Mouse (Mus musculus) ovary, postnatal 36 days (tissue): ENCODE measurements around the gene Rad51.
A peak's percentile ranks its signal among the peaks of the same experiment; 100 is the strongest.

Experiments
- DNase-seq: peaks from one replicate; pipeline ENCODE4 v3.0.0; 2022; ENCODE audit warnings: low spot score, mixed read lengths

The Rad51 gene

DNA sequence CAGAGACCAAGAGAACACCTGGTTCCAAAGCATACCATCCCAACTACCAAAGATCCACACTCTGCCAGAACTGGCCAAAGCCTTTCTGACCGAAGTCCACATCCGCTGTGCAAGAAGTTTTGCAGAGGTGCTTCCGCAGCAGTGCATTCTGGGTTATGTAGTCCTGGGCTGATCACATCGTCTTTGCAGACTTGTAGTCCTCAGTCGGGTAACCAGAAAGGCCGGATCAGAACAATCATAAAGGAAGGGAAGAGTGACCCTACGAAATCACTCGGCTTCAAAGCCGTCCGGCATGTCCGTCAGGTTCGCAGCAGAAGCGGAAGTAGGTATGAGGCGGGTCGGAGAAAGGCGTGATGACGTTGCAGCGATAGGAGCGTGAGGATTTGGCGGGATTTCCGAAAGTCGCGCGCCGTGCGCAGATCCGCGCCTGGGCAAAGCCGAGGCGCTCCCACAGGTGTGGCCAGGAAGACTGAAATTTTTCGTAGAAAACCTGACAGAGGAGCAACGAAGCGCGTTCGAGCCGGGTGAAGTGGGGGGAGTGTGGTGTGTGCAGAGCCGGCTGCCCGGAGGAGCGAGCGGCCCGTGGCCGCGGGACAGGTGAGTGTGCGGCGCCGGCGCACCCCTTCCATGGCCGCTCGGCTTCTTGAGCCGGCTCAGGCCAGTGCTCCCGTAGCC is at the start of gene Rad51:
Gene Rad51, plus strand, starts transcription at position 356 of the 675 bp plus-strand sequence.
- DNase-seq = peak; percentile 81

GRCm38 (mm10) chr2:119072397-119072796 is 40.2 kb upstream of the Rad51 start:
- DNase-seq = no peak

GRCm38 (mm10) chr2:119086156-119086555 is 26.4 kb upstream of the Rad51 start:
- no peak for DNase-seq

DNA sequence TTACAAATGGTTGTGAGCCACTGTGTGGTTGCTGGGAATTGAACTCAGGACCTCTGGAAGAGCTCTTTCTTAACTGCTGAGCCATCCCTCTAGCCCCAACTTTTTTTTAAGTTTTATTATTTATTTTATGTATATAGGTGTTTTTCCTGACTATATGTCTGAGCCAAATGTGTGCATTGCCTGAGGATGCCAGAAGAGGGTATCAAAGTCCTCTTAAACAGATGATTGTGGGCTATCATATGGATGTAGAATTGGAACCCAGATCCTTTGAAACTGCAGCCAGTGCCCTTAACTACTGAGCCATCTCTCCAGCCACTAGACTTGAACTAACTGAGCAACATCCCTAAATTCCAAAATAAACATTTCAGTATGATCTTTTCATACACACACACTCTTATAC is 11.0 kb upstream of the Rad51 start:
- no peak for DNase-seq

GRCm38 (mm10) chr2:119106583-119106982 is 6.0 kb upstream of the Rad51 start:
- DNase-seq = no peak

- DNase-seq = peak; percentile 64
Measured at GRCm38 (mm10) chr2:119108554-119108953, 4.0 kb upstream of the Rad51 start.

DNA sequence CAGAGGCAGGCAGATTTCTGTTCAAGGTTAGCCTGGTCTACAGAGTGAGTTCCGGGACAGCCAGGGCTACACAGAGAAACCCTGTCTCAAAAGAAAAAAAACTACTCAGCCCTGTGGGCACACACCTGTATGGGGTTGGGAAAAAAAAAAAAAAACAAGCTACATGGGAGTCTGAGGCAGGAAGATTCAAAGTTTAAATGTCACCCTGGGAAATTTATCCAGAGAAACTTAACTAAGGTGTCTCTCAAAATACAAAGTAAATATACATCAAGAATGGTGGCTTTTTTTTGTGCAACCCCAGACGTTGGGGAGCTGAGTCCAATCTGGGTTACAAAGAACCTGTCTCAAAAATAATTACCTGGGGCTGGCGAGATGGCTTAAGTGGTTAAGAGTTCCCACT is 1.5 kb upstream of the Rad51 start:
- DNase-seq = no peak

DNA sequence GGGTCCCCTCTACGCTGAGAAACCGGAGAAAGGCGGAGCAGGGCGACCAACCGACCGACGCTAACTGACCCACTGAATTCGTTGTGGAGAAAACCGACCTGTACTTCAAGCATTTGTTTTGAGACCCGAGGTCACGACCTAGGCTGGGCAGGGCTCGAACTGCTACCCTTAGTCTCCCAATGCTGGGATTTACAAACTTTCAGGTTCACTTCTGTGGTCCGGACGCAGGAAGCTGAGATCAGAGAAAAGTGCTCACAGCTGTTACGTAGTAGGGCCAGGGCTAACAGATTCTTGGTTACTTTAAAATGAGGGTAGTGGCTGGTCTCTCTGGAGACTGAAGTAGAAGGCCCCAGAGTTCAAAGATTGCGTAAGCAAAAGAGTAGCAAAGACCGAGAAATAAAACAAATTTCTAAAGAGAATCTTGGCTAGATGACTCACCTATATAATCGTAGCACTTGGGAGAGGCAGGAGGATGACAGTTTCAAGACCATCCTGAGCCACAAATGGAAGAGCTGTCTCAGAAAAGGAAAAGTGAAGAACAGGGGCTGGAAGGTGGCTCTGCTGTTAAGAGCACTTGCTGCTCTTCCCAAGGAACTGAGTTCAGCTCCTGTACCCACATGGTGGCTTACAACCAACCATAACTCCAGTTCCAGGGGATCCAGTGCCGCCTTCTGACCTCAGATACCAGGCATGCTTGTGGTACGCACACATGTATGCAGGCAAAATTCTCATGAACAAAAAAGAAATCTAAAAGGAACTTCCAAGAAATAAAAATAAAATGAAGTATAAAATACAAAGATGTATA is 730 bp downstream of the Rad51 start:
- no peak for DNase-seq

DNA sequence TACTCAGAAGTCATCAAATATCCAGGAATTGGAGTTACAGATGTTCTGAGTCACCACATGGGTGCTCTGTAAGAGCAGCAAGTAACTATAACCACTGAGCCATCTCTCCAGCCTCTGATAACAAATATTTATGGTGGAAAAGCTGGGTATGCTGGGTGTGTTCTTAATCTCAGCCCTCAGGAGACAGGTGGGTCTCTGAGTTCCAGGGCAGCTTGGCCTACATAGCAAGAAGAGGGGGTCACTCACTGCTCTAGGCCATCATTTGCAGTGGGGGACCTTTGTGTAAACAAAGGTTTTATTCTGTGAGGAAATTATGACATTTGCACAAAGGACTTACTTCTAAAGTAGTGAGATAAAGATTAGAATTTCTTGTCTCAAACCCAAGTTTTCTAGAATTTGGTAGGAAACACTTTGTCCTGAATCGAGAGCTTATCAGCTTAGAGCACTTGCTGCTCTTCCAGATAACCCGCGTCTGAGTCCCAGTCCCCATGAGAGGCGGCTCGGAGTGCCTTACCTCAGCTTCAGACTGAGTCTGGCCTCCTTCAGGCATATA is 23.8 kb downstream of the Rad51 start:
- no peak for DNase-seq

DNA sequence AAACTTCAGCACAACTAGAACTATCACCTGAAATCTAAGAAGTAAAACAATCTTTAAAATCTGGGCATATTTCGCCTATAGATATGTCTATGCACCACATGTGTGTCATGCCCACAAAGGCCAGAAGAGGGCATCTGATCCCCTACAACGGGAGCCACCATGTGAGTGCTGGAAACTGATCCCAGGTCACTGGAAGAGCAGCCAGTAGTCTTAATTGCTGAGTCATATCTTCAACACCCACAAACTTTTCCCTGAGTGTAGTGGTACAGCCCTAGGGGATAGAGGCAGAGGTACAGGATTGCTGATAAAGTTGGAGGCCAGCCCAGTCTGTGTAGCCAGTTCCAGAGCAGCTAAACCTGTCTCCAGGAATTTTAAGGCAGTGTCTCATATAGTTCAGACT is 32.6 kb downstream of the Rad51 start:
- no peak for DNase-seq

DNA sequence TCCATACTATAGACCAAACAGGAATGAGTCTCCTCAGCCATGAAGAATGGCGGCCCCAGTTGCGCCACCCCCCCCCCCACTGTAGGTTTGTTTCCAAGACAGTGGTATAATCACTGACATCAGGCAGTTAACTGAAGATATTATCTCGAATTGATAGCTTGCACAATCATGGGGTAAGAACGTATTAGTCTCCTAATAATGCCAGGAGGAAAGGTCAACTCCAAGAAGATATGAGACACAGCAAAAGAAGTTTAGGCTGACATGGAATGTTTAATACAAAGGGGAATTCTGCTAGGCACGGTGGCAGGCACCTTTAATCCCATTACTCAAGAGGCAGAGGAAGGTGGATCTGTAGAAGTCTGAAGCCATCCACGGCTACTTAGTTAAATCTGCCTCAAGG is 33.8 kb downstream of the Rad51 start:
- no peak for DNase-seq

GRCm38 (mm10) chr2:119147160-119147678 is 34.6 kb downstream of the Rad51 start:
- no peak for DNase-seq

DNA sequence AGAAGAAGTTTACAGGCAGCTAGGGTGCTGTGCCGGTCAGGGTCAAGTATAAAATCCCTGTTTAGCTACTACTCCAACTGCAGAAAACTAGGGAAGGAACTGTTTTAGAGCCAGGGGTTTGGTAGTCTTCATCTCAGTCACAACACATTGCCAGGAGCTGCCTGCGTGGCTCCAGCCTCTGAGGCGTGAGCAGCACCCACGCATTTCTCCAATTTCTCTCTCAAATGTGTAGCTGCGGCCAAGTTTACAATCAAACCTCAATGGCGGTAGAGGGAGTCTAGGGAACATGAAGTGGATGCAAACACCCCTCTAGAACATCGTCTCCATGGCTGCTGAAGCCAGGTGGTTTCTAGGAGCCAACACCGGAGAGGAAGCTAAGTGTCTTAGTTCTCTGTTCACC is 35.2 kb downstream of the Rad51 start:
- no peak for DNase-seq

GRCm38 (mm10) chr2:119152255-119152654 is 39.7 kb downstream of the Rad51 start:
- no peak for DNase-seq

- no peak for DNase-seq
Measured at GRCm38 (mm10) chr2:119154683-119155082, 42.1 kb downstream of the Rad51 start.

DNA sequence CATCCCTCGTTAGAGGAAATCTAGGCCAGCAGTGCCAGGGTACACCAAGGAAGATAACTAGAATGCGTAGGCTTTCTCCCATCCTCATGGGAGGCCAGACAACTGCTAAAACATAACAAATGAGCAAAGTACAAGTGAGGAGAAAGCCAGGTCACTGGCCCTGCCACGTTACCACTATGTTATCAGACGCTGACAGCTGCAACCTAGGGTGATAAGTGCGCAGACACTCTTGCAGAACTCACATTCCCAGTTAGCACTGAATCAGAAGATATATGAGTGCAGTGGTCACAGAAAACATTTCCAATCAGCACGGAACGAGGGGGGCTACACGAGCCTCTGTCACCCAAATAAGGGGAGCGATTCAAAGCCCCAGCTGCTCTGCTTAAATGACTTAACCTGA is 42.8 kb downstream of the Rad51 start:
- DNase-seq = no peak

GRCm38 (mm10) chr2:119156081-119156680 is 43.6 kb downstream of the Rad51 start:
- peak; percentile 27 for DNase-seq

DNA sequence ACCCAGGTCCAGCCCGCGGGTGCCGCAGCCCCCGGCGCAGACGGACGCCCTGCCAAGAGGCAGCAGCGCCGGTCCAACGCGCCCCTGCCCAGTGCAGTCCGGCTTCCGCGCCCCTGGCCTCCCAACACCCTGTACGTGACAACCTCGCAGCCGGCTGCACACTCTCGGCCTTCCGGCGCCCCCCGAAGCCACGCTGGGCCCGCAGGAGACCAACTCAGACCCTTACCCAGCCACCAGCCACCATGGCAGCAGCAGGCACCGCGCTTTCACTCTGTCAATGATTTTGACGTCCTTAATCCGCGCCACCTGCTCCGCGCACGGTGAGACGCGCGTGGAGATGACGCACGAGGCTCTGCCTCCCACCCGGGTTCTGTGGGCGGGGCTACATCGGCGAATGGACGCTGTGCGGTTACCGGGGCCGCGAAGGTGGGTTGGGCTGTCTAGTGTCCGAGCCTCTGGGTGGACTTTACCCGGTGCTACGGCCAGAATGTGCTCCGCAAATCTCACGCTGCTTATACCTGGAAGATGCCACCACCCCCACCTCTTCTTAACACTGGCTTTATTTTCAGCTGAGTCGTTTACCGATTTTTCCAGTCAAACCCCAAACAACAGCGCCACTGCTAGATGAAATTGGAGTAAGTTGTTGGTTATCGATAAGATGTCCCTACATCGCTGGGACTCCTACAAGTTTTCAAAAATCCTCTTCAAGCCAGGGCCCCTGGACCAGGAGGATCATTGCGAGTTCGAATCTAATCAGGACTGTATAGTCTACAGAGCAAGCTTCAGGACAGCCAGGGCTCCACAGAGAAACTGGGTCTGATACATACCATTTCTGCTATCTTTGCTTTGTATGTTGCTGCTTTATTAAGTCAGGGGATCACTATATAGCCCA is 44.3 kb downstream of the Rad51 start, which contains the start of gene Rmdn3:
Gene Rmdn3, minus strand, starts transcription at position 354 of the 892 bp plus-strand sequence.
- peak; percentile 92 for DNase-seq

DNA sequence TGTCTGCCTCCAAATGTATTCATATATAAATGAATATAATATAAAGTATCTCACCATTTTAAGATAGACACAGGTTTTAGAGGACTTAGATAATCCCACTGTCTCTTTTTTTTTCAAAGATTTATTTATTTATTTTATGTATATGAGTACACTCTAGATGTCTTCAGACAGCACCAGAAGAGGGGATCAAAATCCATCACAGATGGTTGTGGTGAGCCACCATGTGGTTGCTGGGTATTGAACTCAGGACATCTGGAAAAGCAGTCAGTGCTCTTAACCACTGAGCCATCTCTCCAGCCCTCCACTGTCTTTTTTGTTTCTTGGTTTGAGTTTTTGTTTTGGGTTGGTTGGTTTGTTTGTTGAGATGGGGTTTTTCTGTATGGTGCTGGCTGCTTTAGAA is 45.2 kb downstream of the Rad51 start:
- no peak for DNase-seq

- DNase-seq = no peak
Measured at GRCm38 (mm10) chr2:119161247-119161646, 48.7 kb downstream of the Rad51 start.

GRCm38 (mm10) chr2:119163135-119163534 is 50.5 kb downstream of the Rad51 start:
- no peak for DNase-seq
